Mouse (Mus musculus): Measurements from ENCODE around the gene Rab14. TPM values are rescaled to one million over a fixed set of nuclear protein-coding genes. Genes with fewer than 3 reads are reported as not detected.

Gene Rab14
- 67.8 and 79.2 TPM in 2 replicates for total RNA-seq (2015; ENCODE audit: low replicate concordance)
- 71.3 and 117 TPM in 2 replicates for total RNA-seq (2017; ENCODE audit: low replicate concordance)

DNA sequence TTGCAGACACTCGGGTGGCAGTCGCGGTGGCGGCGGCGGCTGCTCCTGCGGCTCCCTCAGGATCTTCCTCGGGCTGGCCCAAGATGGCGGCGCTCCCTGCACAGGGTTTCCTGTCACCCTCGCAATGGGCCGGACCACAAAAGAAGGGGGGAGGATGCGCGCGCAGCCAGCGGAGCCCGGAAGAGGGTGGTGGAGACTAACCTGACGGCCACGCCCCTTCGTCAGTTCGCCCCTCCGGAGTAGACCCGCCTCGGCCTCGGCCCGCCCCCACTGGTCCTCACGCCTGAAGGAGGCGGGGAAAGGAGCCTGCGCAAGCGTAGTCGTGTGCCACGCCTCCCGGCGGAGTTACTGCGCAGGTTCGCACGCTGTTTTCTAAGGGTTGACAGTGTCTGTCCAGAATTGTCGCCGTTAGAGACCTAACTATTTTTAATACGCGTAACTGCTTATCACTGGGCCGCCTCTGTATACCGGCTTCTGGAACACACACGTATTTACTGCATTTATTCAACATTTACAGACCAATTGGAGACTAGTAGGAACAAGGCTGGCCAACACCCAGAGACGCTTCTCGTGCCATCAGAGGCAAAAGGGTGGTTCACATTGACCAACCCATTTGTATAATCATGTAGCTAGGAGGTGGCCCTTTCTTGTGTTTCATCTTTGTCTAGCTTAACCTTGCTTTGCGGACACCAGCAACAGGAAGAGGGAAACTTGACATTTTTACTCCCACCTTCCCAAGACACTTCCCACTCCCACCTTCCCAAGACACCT lies at the start of gene Rab14:
Gene Rab14, minus strand, starts transcription at position 223 of the 771 bp plus-strand sequence.
- peak; percentile 93 for ATAC-seq (replicated peaks; ENCODE audit: low FRiP score, poor library complexity, severe bottlenecking)

DNA sequence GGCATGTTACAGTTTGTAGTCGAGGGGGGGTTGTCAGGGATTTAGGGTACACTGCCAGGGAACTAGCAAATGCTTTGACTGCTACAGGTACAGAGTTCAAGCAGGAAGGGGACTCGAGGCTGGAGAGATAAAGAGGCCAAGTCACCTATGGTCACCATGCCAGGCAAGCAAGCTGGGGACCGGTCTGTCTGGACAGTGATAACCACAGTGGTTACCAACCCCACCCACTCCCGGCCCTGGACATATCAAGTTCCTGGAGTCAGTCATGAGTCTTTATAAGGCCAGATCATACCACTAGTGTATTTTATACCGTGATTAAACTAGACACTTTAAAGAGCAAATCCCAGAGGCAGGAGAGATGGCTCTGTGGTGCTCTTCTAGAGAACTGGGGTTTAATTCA lies 46.8 kb upstream of the Rab14 start:
- 0 out of 2 replicates have a peak, but pooled peaks have one; percentile 10 for ATAC-seq (replicated peaks; ENCODE audit: low FRiP score, poor library complexity, severe bottlenecking)

DNA sequence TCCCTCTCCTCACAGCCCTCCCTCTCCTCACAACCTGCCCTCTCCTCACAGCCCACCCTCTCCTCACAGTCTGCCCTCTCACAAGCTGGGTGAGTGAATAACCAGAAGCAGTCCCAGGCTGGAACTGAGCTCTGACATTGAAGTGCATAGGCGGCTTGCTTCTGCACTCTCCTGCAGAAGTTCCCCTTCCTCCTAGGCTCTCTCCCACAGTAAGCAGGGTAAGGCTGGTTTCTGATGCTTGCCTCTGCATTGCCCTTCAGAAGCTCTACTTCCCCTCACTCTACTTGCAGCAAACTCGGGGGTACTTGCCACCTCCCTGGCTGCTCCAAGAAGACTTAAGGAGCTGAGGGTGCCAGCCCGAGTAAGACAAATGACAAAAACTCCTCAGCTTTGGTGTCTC lies 43.3 kb upstream of the Rab14 start:
- ATAC-seq (replicated peaks; ENCODE audit: low FRiP score, poor library complexity, severe bottlenecking): no peak

DNA sequence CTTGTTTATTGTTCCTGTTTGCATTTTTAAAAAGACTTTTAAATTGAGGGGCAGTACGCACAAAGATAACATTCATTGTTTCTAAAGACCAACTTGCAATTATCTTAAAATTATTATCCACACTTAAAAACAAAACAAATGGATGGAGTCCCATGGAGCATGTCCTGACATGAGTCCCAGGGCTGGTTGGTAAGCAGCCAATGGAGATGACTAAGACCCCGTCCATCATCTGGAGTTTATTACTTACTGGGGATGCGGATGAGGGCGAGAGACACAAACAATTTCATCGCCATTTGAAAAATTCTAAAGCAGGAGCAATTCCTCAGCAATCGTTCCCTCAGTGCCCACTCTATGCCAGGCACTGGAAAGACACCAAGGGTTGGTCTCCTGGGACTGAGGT lies 34.1 kb upstream of the Rab14 start:
- no peak for ATAC-seq (replicated peaks; ENCODE audit: low FRiP score, poor library complexity, severe bottlenecking)

DNA sequence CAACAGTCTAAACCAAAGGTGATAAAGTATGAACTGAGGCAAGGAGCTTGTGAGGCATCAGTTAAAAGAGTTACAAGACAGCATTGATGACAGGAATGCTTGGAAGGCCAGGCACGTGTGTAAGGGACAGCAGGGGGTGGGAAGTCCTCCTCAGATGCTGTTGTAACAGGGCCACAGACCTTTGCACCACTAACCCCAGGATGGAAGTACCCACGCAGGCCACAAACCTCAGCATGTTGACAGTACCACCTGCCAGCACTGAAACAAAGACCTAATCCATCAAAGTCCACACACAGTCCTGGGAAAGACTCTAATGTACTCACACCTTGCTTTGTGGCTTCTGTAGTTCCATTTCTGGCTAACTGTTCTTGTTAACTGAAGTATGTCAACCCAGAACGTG lies 33.0 kb upstream of the Rab14 start:
- ATAC-seq (replicated peaks; ENCODE audit: low FRiP score, poor library complexity, severe bottlenecking): no peak

DNA sequence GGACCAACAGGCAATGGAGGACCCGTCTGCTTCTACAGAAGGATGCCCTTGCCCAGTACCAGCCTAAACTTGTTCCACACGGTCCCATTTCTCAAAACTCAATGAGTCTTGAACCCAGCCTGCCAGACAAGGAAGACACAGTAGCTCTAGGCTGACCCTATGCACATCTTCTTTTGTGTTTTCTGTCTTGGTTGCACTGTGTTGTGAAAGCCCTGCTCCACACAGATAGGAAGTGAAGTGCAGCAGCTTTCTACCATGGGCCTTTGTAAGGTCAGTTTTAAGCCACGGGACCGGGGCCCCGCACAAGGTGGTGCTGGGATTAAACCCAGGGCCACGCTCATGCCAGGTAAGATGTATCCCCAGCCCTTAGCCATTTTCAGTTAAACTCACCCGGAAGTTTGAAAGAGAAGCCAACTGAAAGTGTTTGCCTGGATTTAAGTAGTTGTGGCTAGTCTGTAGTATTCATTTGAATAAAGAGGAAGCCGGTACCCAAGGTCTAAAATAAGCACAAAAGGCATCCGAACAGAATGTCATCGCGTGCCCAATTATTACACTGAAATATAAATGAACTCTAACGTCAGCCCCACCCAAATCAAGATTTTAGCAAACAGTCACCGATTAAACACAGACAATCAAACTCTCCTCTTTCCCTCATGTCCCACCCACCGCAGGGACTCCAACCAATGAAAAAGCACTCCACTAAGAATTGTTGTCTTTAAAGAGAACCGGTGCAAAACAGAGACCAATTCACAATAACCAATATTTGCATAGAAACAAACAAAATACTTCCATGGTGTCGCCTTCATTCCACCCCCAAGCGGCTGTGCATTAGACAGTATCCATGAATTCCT lies 31.9 kb upstream of the Rab14 start:
- ATAC-seq (replicated peaks; ENCODE audit: low FRiP score, poor library complexity, severe bottlenecking): no peak

DNA sequence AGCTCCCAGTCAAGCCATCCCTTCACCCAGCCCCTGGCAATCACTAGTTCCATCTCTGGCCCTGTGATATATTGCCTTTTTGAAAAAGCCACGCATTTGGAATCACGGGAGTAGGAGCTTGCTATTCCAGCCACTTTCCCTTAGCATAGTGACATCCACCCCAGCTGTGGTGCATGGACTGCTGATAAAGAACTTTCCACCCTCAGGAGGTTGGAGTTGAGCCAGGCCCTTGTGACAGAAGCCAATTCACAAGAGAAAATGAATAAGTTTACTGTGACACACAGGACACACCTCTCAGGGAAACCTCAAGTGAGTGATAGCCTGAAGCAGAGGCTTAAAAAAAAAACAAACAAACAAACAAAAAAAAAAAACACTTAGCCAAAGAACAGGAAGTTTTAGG lies 31.0 kb upstream of the Rab14 start:
- ATAC-seq (replicated peaks; ENCODE audit: low FRiP score, poor library complexity, severe bottlenecking): no peak

DNA sequence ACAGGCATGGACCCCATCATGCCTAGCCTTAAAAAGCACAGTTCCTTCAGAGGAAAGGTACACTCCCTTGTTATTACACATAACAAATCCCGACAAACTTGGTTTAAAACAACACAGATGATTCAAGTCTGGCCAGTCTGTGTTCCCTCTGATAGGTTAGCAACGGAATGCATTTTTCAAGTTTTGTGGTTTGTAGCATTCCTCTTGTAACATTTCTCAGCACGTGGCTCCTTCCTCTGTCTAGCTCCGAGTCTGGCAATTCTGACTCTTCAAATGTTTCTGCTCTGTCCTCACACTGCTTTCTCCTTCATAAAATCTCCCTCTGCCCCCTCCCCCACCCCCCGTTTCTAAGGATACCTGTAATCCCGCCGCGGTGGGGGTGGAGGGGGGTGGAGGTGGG lies 29.3 kb upstream of the Rab14 start:
- no peak for ATAC-seq (replicated peaks; ENCODE audit: low FRiP score, poor library complexity, severe bottlenecking)

DNA sequence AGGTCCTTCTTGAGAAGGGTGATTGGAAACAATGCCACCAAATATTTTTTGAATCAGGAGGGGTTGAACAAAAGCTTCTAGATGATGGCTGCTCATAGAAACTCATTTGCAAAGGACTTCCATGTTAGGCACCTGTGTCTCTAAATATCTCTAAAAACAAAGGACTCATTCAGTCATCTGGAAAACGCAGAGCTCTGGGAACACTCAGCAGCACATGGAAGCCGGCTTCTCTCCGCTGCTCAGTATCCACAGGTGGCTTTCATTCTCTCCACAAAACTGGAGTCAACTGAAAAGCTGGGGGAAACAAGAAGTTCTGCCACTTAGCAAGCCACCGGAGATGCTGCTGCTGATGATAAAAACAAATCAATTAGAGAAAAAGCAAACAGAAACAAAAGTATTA lies 27.2 kb upstream of the Rab14 start:
- no peak for ATAC-seq (replicated peaks; ENCODE audit: low FRiP score, poor library complexity, severe bottlenecking)

DNA sequence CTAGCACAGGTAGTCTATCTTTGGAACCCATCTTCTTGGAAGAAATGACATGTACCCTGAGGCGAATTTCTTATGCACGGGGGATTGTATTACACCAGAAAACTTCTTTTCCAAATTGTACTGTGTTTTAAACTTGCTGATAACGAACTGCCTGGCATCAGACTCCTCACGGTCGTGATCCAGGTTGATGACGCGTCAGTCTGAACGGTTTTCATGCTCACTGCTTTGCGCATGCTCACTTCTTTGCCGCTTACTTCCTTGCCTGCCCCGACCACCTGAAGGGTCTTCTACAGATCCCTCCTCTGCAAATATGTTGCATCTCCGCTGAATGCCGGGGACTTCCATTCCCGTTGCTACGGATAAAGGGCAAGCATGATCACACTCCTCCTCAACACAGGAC lies 23.4 kb upstream of the Rab14 start:
- no peak for ATAC-seq (replicated peaks; ENCODE audit: low FRiP score, poor library complexity, severe bottlenecking)

DNA sequence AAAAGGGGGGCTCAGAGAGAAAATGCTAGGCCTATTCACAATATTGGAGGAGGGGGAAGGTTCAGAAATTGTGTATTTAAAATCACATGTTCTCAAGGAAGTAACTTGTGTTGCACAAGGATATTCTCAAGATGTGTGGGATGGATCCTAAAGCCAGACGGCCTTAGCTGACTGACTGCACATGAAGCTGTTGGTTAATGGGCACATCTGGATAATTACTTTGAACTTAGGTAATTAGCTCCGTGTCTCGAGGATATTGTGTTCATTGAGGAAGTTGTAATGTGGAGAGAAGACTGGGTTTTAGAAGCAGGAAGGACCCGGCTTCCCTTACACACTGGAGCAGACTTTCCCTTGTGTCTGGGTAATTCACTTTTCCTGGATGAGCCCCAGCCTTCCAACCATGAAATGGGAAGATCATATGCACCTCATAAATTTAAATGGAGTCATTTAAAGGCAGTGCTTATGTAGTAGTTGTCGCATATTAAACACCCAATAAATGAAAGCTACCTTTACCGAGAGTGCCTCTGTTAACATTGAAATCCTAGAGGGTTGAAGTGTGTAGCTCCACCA lies 22.0 kb upstream of the Rab14 start:
- no peak for ATAC-seq (replicated peaks; ENCODE audit: low FRiP score, poor library complexity, severe bottlenecking)

DNA sequence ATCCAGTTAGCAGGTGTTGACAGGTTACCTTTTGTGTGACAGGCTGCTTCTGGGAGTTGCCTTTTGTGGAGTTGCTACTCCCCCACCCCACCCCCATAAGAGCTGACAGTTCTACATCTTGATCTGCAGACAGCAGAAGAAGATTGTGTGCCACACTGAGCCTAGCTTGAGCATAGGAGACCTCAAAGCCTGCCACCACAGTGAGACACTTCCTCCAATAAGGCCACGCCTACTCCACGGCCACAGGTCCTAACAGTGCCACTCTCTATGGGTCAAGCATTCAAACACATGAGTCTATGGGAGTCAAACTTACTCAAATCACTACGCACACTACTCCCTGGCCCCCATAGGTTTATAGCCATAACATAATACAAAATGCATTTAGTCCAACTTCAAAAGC lies 17.8 kb upstream of the Rab14 start:
- no peak for ATAC-seq (replicated peaks; ENCODE audit: low FRiP score, poor library complexity, severe bottlenecking)

DNA sequence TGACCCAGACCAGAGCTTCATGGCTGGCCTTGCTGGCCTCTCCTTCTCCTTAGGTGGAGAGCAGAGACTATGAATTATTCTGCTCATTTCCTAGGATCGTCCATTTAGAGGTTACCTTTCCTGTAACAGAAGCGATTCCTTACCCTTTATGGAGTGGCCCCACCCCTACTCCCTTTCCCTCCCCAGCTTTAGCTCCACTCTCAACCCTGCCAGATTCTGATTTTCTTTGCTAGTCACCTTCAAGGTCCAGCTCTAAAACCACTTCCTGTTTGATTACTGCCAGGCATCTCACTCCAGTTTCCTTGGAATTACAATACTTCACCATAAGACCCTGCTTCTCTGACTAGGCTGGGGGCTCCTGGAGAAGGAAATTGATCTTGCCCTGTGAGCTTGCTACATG lies 15.8 kb upstream of the Rab14 start:
- no peak for ATAC-seq (replicated peaks; ENCODE audit: low FRiP score, poor library complexity, severe bottlenecking)

DNA sequence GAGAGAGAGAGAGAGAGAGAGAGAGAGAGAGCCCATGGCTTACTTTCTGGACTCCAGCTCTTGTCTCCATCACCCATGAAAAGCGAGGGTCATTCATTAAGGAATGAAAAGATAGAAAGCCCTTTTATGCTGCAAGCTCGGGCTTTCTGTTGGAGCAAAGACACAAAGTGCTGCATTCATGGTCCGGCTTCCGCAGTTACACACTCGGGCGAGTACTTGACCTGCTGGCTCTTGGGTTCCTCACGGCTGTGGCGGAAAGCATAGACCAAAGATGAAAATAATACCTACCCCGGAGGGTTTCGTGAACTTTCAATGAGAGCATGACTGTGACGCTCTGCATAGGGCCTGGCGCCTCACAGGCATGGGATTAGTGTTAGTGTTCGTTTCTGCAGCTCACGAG lies 14.4 kb upstream of the Rab14 start:
- ATAC-seq (replicated peaks; ENCODE audit: low FRiP score, poor library complexity, severe bottlenecking): no peak

DNA sequence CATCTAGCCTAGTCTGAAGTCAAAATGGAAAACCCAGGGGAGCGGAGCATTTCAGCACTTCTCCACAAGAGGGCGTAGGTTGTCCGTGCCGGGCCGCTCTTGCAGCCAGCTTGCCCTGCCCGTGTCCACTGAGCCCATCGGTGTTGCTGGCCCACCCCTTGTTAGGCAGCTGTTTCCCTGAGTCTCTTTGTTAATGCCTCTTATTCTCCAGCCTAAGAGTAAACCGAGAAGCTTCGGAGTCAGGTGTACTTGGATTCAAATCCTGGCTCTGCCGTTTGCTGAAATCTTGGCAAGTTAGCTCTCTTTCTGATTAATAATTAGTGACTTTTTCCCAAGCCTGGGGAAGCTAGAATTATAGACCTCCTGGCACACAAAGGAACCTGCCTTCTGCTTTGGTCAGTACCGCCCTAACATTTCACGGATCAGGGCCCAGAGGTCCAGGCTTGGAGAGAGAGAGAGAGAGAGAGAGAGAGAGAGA lies 14.0 kb upstream of the Rab14 start:
- ATAC-seq (replicated peaks; ENCODE audit: low FRiP score, poor library complexity, severe bottlenecking): peak; percentile 72

DNA sequence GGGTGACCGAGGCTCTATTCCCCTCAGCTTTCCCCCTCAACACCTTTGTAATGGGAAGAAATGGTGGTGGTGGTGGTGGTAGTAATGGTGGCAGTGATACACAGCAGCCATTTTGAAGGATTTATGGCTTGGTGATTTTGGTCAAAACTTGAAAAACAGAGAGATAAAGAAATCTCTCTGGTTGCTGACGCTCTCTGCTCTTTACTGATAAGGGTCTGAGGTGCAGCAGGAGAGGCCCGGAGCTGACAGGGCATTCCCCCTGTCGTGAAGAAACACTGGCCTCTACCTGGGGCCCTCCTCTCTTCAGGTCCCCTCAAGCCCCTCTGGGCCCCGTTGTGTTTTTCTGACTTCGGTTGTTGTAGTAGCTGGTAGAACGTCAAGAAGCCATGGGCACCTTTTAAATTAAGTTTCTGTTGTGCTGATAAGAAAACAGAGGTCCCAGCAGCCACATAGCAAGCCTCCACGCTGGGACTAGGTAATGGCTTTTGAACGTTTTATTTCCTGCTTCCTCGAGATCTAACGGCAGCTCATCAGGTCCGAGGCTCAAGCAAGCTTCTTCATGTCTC lies 12.5 kb upstream of the Rab14 start:
- ATAC-seq (replicated peaks; ENCODE audit: low FRiP score, poor library complexity, severe bottlenecking): no peak

DNA sequence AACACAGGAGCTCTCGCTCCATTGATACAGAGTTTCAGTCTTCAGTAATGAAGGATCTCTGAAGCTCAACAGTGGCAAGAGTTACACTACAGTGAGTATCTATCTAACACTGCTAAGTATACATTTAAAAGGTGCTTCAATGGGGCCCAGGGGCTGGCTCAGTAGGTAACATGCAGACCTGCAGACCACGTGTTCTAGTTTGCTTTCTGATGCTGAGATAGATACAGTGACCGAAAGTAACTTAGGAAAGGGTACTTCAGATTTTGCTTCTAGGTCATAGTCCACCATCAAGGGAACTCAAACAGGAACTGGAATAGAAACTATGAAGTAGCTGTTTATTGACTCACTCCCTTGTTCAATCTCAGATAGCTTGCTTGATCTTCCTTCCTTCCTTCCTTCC lies 10.8 kb upstream of the Rab14 start:
- no peak for ATAC-seq (replicated peaks; ENCODE audit: low FRiP score, poor library complexity, severe bottlenecking)

DNA sequence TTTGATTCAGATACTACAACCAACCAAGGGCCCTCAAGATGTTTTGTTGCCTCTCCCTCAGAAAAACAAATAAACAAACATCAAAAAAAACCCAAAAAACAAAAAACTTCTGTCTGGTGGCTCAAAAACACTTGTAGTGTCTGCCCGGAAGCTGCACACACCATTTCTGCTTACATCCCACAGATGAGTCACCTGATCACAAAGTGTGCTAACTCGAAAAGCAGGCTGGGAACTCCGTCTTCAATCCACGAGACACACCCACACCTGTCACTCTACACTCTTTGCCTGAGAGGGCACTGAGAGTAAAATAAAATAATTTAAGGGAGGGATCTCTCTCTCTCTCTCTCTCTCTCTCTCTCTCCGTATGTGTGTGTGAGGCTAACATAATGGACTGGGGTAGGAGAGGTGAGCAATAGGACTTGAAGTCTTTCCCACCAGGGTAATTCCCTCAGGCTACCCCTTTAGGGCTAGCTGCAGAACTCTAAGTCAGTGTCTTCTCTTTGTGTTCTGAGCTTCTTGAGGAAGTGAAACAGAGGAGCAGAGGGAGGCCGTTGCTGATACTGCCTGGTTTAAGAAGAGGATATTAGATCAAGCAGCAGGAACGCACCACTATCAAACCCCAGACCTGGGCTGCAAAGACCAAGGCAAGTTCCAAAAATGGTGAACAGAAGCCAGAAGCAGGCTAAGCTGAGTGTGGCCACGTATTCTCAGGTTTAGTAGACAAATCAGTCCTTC lies 8.2 kb upstream of the Rab14 start:
- no peak for ATAC-seq (replicated peaks; ENCODE audit: low FRiP score, poor library complexity, severe bottlenecking)

DNA sequence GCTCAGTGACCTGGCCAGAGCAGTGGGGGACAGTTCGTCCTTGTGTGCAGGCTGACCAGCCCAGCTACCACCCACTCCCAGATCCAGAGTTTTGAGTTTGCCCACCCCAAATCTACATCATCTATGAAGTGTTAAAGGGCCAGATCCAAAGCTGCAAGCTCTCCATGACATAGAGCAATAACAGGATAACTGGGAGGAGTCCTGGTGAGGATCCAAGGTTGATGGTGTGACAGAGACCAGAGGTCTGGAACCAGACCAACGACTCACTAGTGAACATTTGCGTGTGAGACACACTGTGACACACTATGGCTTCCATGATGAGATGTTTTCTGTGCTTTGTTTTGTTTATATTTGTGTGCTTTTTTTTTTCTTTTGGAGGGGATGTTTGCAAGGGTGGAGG lies 7.1 kb upstream of the Rab14 start:
- ATAC-seq (replicated peaks; ENCODE audit: low FRiP score, poor library complexity, severe bottlenecking): no peak

DNA sequence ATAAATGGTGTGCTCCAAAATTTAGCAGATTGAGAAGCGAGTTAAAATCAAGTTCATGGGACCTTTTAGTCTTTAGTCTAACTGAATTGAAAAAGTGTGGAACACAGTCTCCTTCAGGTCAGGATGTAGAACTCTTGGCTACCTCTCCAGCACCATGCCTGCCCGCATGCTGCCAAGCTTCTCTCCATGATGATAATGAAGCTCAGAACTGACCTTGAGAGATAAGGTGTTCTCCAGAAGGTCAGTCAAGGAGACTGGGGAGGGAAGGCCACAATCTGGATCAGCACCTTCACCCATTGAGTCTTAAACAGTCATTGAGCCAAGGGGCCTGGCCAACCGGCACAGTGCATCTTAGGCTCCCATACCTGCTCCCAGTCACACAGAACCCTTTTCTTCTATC lies 5.8 kb upstream of the Rab14 start:
- no peak for ATAC-seq (replicated peaks; ENCODE audit: low FRiP score, poor library complexity, severe bottlenecking)

Measured in erythroid progenitor cell, adult 5-6 weeks (primary cell).